Mouse (Mus musculus): ENCODE results near the gene St7.

GRCm38 (mm10) chr6:17669826-17670225 is 22.9 kb upstream of the St7 start:
- TF ChIP-seq CTCF (IDR thresholded peaks at IDR 0.05; ENCODE audit: borderline replicate concordance, extremely low read depth, insufficient read depth, insufficient read length) (no peak), POLR2A (IDR thresholded peaks at IDR 0.05; ENCODE audit: borderline replicate concordance, extremely low read depth, insufficient read depth, insufficient read length, poor library complexity, severe bottlenecking) (no peak)
